Mouse (Mus musculus): ENCODE measurements around the gene Kifc1. TPM values are rescaled to one million over a fixed set of nuclear protein-coding genes. Genes with fewer than 3 reads are reported as not detected.

The Kifc1 gene
- total and polyA plus RNA-seq, 3 experiments = 16.0 to 41.2 (median 23.0) TPM

GRCm38 (mm10) chr17:33935422-33936055, 45.1 kb upstream of the Kifc1 start:
- Histone ChIP-seq H3K4me2 (ENCODE audit: insufficient read depth, low read depth, poor library complexity, severe bottlenecking) (no peak overlapping the region), H3K27ac (ENCODE audit: insufficient read depth, low read depth) (no peak overlapping the region), H3K4me3 (replicated peaks in 1 of 3; ENCODE audit: low read depth in 2 of 3, low read length in 2 of 3, poor library complexity in 1 of 3) (no peak overlapping the region), H3K79me2 (replicated peaks; ENCODE audit: control insufficient read depth, extremely low read depth, insufficient read depth, poor library complexity, severe bottlenecking) (peaks cover 13% of the 10 kb centered on the region), H3K9ac (ENCODE audit: insufficient read depth, low read depth) (no peak overlapping the region), H3K27me3 (replicated peaks) (no peaks in the 10 kb centered on the region), H3K36me3 (replicated peaks in 1 of 2; ENCODE audit: control insufficient read depth in 1 of 2, insufficient read depth in 1 of 2, low read length in 1 of 2) (peaks cover 31 to 70% of the 10 kb centered on the region in 2 experiments), H3K9me3 (replicated peaks; ENCODE audit: low read length) (no peaks in the 10 kb centered on the region), H3K4me1 (ENCODE audit: control insufficient read depth in 1 of 2, insufficient read depth in 2 of 2) (peaks cover 8 to 29% of the 10 kb centered on the region in 2 experiments)
- in situ Hi-C loops (cut with MboI; ENCODE audit: low pct_ligation_motif_present, low pct_unique_long_range_greater_than_20kb, low sequenced_read_pairs) (no loop called here), dilution Hi-C loops (cut with MboI; ENCODE audit: extremely low pct_ligation_motif_present, extremely low pct_unique_long_range_greater_than_20kb, low sequenced_read_pairs) (no loop called here)
- TF ChIP-seq MYC (IDR thresholded peaks at IDR 0.05; ENCODE audit: low read depth, low read length) = no peak
- TF ChIP-seq UBTF (IDR thresholded peaks at IDR 0.05; ENCODE audit: low read depth, low read length) = no peak
- TF ChIP-seq ETS1 (conservative IDR thresholded peaks at IDR 0.05; ENCODE audit: low read depth, low read length) = no peak
- TF ChIP-seq TCF12 (IDR thresholded peaks at IDR 0.05; ENCODE audit: low read depth, low read length) = no peak
- no peak for DNase-seq (ENCODE audit: extremely low read depth)

GRCm38 (mm10) chr17:33932970-33933369, 42.5 kb upstream of the Kifc1 start:
- Histone ChIP-seq H3K9ac (ENCODE audit: insufficient read depth, low read depth) (no peak overlapping the region), H3K36me3 (replicated peaks in 1 of 2; ENCODE audit: control insufficient read depth in 1 of 2, insufficient read depth in 1 of 2, low read length in 1 of 2) (peaks cover 32 to 69% of the 10 kb centered on the region in 2 experiments), H3K27me3 (replicated peaks) (no peaks in the 10 kb centered on the region), H3K4me2 (ENCODE audit: insufficient read depth, low read depth, poor library complexity, severe bottlenecking) (no peak overlapping the region), H3K4me3 (replicated peaks in 1 of 3; ENCODE audit: low read depth in 2 of 3, low read length in 2 of 3, poor library complexity in 1 of 3) (no peak overlapping the region), H3K4me1 (ENCODE audit: control insufficient read depth in 1 of 2, insufficient read depth in 2 of 2) (peaks cover 4 to 23% of the 10 kb centered on the region in 2 experiments), H3K27ac (ENCODE audit: insufficient read depth, low read depth) (no peak overlapping the region), H3K79me2 (replicated peaks; ENCODE audit: control insufficient read depth, extremely low read depth, insufficient read depth, poor library complexity, severe bottlenecking) (0 out of 2 replicates have a peak, but pooled peaks cover 2% of the 10 kb centered on the region), H3K9me3 (replicated peaks; ENCODE audit: low read length) (no peaks in the 10 kb centered on the region)
- TF ChIP-seq GABPA (IDR thresholded peaks at IDR 0.05; ENCODE audit: insufficient replicate concordance, low read depth, low read length) (no peak), NRF1 (IDR thresholded peaks at IDR 0.05; ENCODE audit: low read depth, low read length) (no peak), UBTF (IDR thresholded peaks at IDR 0.05; ENCODE audit: low read depth, low read length) (no peak), BHLHE40 (IDR thresholded peaks at IDR 0.05; ENCODE audit: low read depth, low read length) (no peak), TBP (conservative IDR thresholded peaks at IDR 0.05; ENCODE audit: low read depth, low read length) (no peak), ZMIZ1 (IDR thresholded peaks at IDR 0.05; ENCODE audit: low read depth, low read length) (no peak), CTCF (conservative IDR thresholded peaks at IDR 0.05 in 1 of 2, IDR thresholded peaks at IDR 0.05 in 1 of 2; ENCODE audit: low read depth in 2 of 2, low read length in 2 of 2) (no peak), ZC3H11A (IDR thresholded peaks at IDR 0.05; ENCODE audit: low read depth, low read length) (no peak), CHD1 (IDR thresholded peaks at IDR 0.05; ENCODE audit: low read depth, low read length) (no peak)
- in situ Hi-C loops (cut with MboI; ENCODE audit: low pct_ligation_motif_present, low pct_unique_long_range_greater_than_20kb, low sequenced_read_pairs) (no loop called here), dilution Hi-C loops (cut with MboI; ENCODE audit: extremely low pct_ligation_motif_present, extremely low pct_unique_long_range_greater_than_20kb, low sequenced_read_pairs) (no loop called here)
- DNase-seq (ENCODE audit: extremely low read depth) = no peak

GRCm38 (mm10) chr17:33932448-33932847, 42.0 kb upstream of the Kifc1 start:
- TF ChIP-seq KAT2A (IDR thresholded peaks at IDR 0.05; ENCODE audit: insufficient replicate concordance, low read length) (no peak), SIN3A (IDR thresholded peaks at IDR 0.05; ENCODE audit: low read length) (no peak), CHD1 (IDR thresholded peaks at IDR 0.05; ENCODE audit: low read depth, low read length) (no peak), CHD2 (IDR thresholded peaks at IDR 0.05; ENCODE audit: low read length) (no peak), USF1 (IDR thresholded peaks at IDR 0.05; ENCODE audit: low read depth, low read length) (no peak), ELF1 (IDR thresholded peaks at IDR 0.05; ENCODE audit: low read depth, low read length) (no peak), MXI1 (IDR thresholded peaks at IDR 0.05; ENCODE audit: low read depth, low read length) (no peak), ZC3H11A (IDR thresholded peaks at IDR 0.05; ENCODE audit: low read depth, low read length) (no peak), USF2 (conservative IDR thresholded peaks at IDR 0.05; ENCODE audit: low read depth, low read length) (no peak), CTCF (conservative IDR thresholded peaks at IDR 0.05 in 1 of 2, IDR thresholded peaks at IDR 0.05 in 1 of 2; ENCODE audit: low read depth in 2 of 2, low read length in 2 of 2) (no peak), RAD21 (IDR thresholded peaks at IDR 0.05; ENCODE audit: low read depth, low read length) (no peak), MYC (IDR thresholded peaks at IDR 0.05; ENCODE audit: low read depth, low read length) (no peak), BHLHE40 (IDR thresholded peaks at IDR 0.05; ENCODE audit: low read depth, low read length) (no peak), ZKSCAN1 (IDR thresholded peaks at IDR 0.05; ENCODE audit: borderline replicate concordance, low read depth, low read length) (no peak)
- Histone ChIP-seq H3K4me2 (ENCODE audit: insufficient read depth, low read depth, poor library complexity, severe bottlenecking) (no peak overlapping the region), H3K4me1 (ENCODE audit: control insufficient read depth in 1 of 2, insufficient read depth in 2 of 2) (peaks cover 4 to 27% of the 10 kb centered on the region in 2 experiments), H3K9me3 (replicated peaks; ENCODE audit: low read length) (no peaks in the 10 kb centered on the region), H3K79me2 (replicated peaks; ENCODE audit: control insufficient read depth, extremely low read depth, insufficient read depth, poor library complexity, severe bottlenecking) (0 out of 2 replicates have a peak, but pooled peaks cover 2% of the 10 kb centered on the region), H3K4me3 (replicated peaks in 1 of 3; ENCODE audit: low read depth in 2 of 3, low read length in 2 of 3, poor library complexity in 1 of 3) (no peak overlapping the region), H3K9ac (ENCODE audit: insufficient read depth, low read depth) (no peak overlapping the region), H3K27me3 (replicated peaks) (no peaks in the 10 kb centered on the region), H3K27ac (ENCODE audit: insufficient read depth, low read depth) (no peak overlapping the region), H3K36me3 (replicated peaks in 1 of 2; ENCODE audit: control insufficient read depth in 1 of 2, insufficient read depth in 1 of 2, low read length in 1 of 2) (peaks cover 36 to 70% of the 10 kb centered on the region in 2 experiments)
- dilution Hi-C loops (cut with MboI; ENCODE audit: extremely low pct_ligation_motif_present, extremely low pct_unique_long_range_greater_than_20kb, low sequenced_read_pairs) (no loop called here), in situ Hi-C loops (cut with MboI; ENCODE audit: low pct_ligation_motif_present, low pct_unique_long_range_greater_than_20kb, low sequenced_read_pairs) (no loop called here)
- DNase-seq (ENCODE audit: extremely low read depth) = no peak
